Mouse (Mus musculus) midbrain, embryonic 16.5 days (tissue): Measurements from ENCODE around the gene Casc3. TPM values are rescaled to one million over a fixed set of nuclear protein-coding genes. Genes with fewer than 3 reads are reported as not detected.

Source experiments
- ATAC-seq: fragments of 200-750 bp; cut with Nextera tagmentation; 2 replicates; pipeline ENCODE4 v1.8.0; 2017; ENCODE audit warnings: moderate TSS enrichment
- H3K27ac ChIP-seq: fragments of 300-500 bp; sonication (generic); 2 replicates; pipeline ENCODE4 v1.5.1; 2014; ENCODE audit warnings: mild to moderate bottlenecking, low read length, mixed read lengths
- H3K27me3 ChIP-seq: fragments of 300-500 bp; sonication (generic); 2 replicates; pipeline ENCODE4 v1.6.1; 2014; ENCODE audit warnings: low read depth, low read length, mixed read lengths; ENCODE audit not compliant: control insufficient read depth, insufficient read depth
- H3K36me3 ChIP-seq: fragments of 300-500 bp; sonication (generic); 2 replicates; pipeline ENCODE4 v1.6.1; 2014; ENCODE audit warnings: mild to moderate bottlenecking, low read length, moderate library complexity, mixed read lengths; ENCODE audit not compliant: control insufficient read depth, insufficient read depth
- H3K4me1 ChIP-seq: fragments of 300-500 bp; sonication (generic); 2 replicates; pipeline ENCODE4 v1.6.1; 2014; ENCODE audit warnings: mild to moderate bottlenecking, low read length, mixed read lengths; ENCODE audit not compliant: control insufficient read depth, insufficient read depth
- H3K4me2 ChIP-seq: fragments of 300-500 bp; sonication (generic); 2 replicates; pipeline ENCODE4 v1.6.1; 2014; ENCODE audit warnings: mild to moderate bottlenecking, low read length, mixed read lengths
- H3K4me3 ChIP-seq: fragments of 300-500 bp; sonication (generic); 2 replicates; pipeline ENCODE4 v1.5.1; 2014; ENCODE audit warnings: low read depth, mild to moderate bottlenecking, low read length, moderate library complexity, mixed read lengths
- H3K9ac ChIP-seq: fragments of 300-500 bp; sonication (generic); 2 replicates; pipeline ENCODE4 v1.6.1; 2014; ENCODE audit warnings: low read depth, low read length, mixed read lengths
- H3K9me3 ChIP-seq: fragments of 300-500 bp; sonication (generic); replicated peaks from 2 replicates; pipeline ENCODE4 v1.6.1; 2014; ENCODE audit warnings: mild to moderate bottlenecking, low read length, mixed read lengths; ENCODE audit not compliant: control insufficient read depth, poor library complexity, severe bottlenecking
- WGBS: fragments of 180-500 bp; shearing (Covaris S2); extraction: QIAGEN DNeasy Blood & Tissue Kit; methylation state at CpG from one replicate; pipeline ENCODE4 v1.1.7; 2014; 5-methylcytosine and 5-hydroxymethylcytosine counted together
- polyA plus RNA-seq: library from polyadenylated mRNA; unstranded; fragments of >200 nt; fragmentation: Nextera tagmentation; extraction: Ambion mirVana; gene quantifications from 2 replicates; pipeline ENCODE4 v1.2.1, GENCODE M21; 2015

The Casc3 gene
- polyA plus RNA-seq, 1 experiment from 2014 or later = 47.0 TPM

DNA sequence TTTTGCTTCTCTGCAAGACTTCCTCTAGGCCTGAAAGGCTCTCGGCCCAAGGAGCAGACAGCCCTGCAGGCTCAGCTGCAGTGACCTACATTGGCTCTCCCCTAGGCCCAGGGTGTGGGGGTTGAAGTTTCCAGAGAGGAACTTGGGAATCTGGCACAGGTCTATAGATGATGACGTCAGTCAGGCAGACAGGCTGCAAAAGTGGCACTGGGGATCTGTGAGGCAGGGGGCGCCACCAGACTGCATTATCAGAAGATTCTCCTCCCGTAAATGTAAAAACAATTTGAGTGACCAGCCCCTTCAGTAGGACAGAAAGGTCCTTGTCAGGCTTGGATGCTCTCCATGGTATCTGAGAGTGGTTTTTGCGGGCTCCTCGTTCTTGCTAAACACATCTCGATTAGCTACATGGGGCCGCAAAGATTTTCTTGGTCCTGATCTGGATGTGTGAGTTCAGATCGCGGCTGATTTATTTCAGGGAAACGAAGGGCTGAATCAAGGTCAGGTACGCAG, 18.9 kb upstream of the Casc3 start:
- H3K9ac ChIP-seq = peak overlapping the region; percentile 23

DNA sequence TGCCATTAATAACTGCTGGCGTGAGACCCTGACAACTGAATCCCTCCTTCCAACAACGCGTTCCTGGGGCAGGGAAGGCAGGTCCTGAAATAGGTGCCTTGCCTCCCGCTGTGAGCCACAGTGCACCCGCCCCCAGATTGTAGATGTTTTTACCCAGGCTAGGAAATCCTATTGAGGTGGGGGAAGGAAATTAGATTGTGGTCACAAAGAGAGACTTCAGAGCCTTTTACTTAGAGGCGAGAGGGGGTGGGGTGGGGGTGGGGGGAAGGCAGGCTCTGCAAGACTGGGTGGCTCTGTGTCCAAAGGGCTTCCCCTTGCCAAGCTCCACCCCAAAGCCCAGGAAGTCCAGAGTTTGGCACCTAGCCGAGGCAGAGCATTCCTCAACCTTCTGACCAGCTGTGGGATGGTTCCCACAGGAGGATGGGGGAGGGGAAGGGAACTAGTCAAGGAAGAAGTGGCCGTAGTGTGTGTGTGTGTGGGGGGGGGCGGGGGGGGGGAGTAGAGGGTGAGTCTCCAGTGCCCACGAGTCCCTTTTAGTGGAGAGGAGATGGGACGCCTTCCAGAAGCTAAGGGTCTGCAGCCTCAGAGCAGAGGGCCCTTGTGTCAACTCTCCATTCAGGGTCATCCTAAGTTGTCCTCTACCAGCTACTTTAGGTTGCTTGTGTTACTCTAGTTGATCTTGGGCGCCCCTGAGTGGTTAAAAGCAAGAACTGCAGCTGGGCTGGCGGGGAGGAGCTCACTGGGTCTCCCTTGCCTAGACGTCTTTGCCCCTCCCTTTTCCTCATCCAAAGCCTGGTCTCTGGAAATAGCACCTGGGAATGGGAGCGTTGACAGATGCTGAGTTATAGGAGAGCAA, 18.1 kb upstream of the Casc3 start:
- H3K27me3 ChIP-seq = no peaks in the 10 kb centered on the region
- peak overlapping the region; percentile 23 for H3K9ac ChIP-seq
- H3K4me3 ChIP-seq = no peak overlapping the region
- 1% methylated on average over 13 of the region's 15 CpGs for WGBS
- peak overlapping the region; percentile 32 for H3K4me2 ChIP-seq
- peaks cover 27% of the 10 kb centered on the region for H3K4me1 ChIP-seq
- no peaks in the 10 kb centered on the region for H3K9me3 ChIP-seq
- peak; percentile 25 for ATAC-seq
- H3K36me3 ChIP-seq = no peaks in the 10 kb centered on the region
- peak overlapping the region; percentile 65 for H3K27ac ChIP-seq

More for the DNA sequence above, 18.9 kb upstream of the Casc3 start:
- peaks cover 27% of the 10 kb centered on the region for H3K4me1 ChIP-seq
- H3K4me2 ChIP-seq = peak overlapping the region; percentile 32
- H3K27me3 ChIP-seq = no peaks in the 10 kb centered on the region
- 4% methylated on average over 12 of the region's 12 CpGs for WGBS
- no peaks in the 10 kb centered on the region for H3K9me3 ChIP-seq
- H3K4me3 ChIP-seq = no peak overlapping the region
- H3K27ac ChIP-seq = peak overlapping the region; percentile 65
- ATAC-seq = no peak
- H3K36me3 ChIP-seq = no peaks in the 10 kb centered on the region

DNA sequence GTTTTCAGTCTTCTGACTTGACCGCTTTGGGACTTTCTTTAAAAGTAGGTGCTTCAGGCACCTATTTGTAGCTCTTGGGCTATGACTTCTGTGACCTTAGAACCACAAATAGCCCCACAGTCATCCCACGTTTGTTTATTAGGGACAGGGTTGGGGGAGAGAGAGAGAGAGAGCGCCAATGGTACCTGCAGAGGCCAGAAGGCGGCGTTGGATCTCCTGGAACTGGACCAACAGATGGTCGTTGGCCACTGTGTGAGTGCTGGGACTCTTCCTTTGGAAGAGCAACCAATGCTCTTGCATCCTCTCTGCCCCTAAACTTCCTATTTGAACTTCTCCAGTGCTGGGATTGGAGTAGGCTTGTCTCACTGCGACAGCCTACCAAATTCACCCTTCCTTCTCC, 17.5 kb upstream of the Casc3 start:
- Histone ChIP-seq H3K4me3 (no peak overlapping the region), H3K4me1 (peaks cover 24% of the 10 kb centered on the region), H3K27me3 (no peaks in the 10 kb centered on the region), H3K9ac (no peak overlapping the region), H3K27ac (0 out of 2 replicates have a peak overlapping the region, but pooled peaks have one; percentile 29), H3K9me3 (no peaks in the 10 kb centered on the region), H3K4me2 (no peak overlapping the region), H3K36me3 (no peaks in the 10 kb centered on the region)
- WGBS = 43% methylated on average over 7 of the region's 7 CpGs
- no peak for ATAC-seq

DNA sequence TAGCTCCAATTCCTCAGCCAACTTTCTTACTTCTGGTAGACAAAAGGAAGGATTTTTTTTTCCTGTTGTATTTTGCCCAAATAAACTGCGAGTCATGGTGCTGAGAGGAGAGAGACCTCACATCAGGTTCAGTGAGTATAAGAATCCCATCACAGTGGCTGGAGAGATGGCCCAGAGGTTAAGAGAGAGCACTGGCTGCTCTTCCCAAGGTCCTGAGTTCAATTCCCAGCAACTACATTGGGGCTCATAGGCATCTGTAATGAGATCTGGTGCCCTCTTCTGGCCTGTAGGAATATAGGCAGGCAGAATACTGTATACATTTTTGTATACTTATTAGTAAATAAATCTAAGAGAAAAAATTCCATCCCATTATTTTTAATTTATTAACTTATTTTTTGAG, 17.0 kb upstream of the Casc3 start:
- H3K4me1 ChIP-seq = peaks cover 19% of the 10 kb centered on the region
- H3K4me2 ChIP-seq = no peak overlapping the region
- ATAC-seq = no peak
- 92% methylated on average over 1 of the region's 1 CpGs for WGBS
- H3K27me3 ChIP-seq = no peaks in the 10 kb centered on the region
- H3K36me3 ChIP-seq = no peaks in the 10 kb centered on the region
- no peak overlapping the region for H3K4me3 ChIP-seq
- H3K9ac ChIP-seq = no peak overlapping the region
- no peak overlapping the region for H3K27ac ChIP-seq
- H3K9me3 ChIP-seq = no peaks in the 10 kb centered on the region

DNA sequence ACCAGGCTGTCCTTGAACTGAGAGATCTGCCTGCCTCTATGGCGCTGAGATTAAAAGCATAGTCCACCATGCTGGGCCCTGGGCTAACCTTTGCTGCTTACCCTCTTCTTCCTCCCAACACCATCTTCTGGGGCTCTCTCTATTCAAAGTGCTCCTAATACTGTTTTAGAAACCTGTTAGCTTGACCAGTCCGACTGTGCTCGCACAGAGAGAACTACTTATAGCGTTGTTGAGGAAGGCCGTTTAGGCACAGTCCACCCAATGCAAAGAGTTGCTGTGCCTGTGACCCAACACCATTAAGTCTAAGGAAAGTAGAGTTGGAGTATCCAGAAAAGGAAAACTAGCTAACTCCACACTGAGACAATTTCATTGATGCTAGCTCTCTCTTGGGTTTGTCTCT, 16.6 kb upstream of the Casc3 start:
- no peak overlapping the region for H3K9ac ChIP-seq
- no peaks in the 10 kb centered on the region for H3K36me3 ChIP-seq
- no peak overlapping the region for H3K4me3 ChIP-seq
- 89% methylated on average over 5 of the region's 5 CpGs for WGBS
- no peaks in the 10 kb centered on the region for H3K27me3 ChIP-seq
- ATAC-seq = no peak
- no peak overlapping the region for H3K27ac ChIP-seq
- H3K4me2 ChIP-seq = no peak overlapping the region
- peaks cover 18% of the 10 kb centered on the region for H3K4me1 ChIP-seq
- no peaks in the 10 kb centered on the region for H3K9me3 ChIP-seq

DNA sequence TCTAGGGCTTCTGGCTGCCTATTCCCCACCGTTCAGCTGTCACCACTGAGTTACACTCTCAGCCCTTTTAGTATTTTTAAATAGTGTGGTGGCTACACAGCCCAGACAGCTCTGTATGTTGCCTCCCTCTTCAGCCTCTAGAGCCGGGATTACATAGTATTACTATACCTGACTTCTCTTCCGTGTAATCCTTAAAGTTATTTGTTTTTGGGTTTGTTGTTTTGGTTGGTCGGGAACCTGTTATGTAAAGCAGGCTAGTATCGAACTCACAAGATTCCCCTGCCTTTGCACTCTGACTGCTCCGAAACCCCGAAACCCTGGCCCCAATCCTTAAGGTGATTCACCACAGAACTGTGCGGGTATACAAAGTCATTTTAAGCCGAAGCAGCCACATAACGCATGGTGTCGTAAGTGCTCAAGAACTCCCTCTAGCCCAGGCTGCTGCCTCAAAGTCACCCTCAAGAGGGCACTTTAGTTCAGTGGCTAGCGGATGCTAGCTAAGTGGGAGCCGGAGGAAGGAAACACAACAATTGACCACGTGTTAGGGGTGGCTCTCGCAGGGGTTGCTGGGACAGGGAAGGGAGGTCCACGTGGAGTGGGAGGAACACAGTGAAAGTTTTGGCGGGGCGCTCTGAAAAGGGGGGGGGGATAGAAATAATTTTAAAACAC, 16.0 kb upstream of the Casc3 start:
- Histone ChIP-seq H3K9me3 (no peaks in the 10 kb centered on the region), H3K27me3 (no peaks in the 10 kb centered on the region), H3K36me3 (no peaks in the 10 kb centered on the region), H3K9ac (no peak overlapping the region), H3K4me1 (peaks cover 19% of the 10 kb centered on the region), H3K27ac (peak overlapping the region; percentile 8; the same call in 1 of the 2 replicates), H3K4me2 (peak overlapping the region; percentile 90), H3K4me3 (peak overlapping the region; percentile 42)
- ATAC-seq = peak; percentile 80
- 9% methylated on average over 17 of the region's 18 CpGs for WGBS

DNA sequence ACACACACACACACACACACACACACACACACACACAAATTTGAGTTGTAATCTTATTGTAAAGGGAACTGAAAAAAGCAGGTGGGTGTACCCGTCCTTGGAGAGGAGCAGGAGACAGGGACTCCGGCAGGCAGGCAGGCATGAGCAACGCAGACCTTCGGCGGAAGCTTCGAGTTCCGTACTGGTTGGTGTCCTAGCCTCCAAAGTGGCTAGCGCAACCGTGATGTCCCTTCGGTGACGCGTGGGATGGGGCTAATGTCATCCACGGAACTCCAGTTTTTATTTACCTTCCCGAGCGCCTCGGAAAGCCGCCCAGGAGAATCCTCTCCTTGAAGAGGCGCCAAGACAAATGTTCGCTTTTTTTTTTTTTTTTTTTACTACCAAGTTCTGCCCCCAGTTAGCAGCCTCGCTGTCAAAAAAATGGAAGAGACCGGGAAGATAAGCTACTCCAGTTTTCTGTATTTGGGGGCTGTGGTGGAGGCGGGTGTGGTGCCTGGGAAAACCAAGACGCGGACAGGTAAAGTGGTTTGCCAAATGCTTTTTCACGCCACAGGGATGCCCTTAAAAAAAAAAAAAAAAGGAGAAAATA, 15.4 kb upstream of the Casc3 start:
- 2% methylated on average over 25 of the region's 25 CpGs for WGBS
- Histone ChIP-seq H3K4me1 (peaks cover 21% of the 10 kb centered on the region), H3K9ac (peak overlapping the region; percentile 59), H3K27me3 (no peaks in the 10 kb centered on the region), H3K27ac (peak overlapping the region; percentile 12; the same call in 1 of the 2 replicates), H3K36me3 (no peaks in the 10 kb centered on the region), H3K4me2 (peak overlapping the region; percentile 90), H3K4me3 (peak overlapping the region; percentile 42), H3K9me3 (no peaks in the 10 kb centered on the region)
- ATAC-seq = 0 out of 2 replicates have a peak, but pooled peaks have one; percentile 15

DNA sequence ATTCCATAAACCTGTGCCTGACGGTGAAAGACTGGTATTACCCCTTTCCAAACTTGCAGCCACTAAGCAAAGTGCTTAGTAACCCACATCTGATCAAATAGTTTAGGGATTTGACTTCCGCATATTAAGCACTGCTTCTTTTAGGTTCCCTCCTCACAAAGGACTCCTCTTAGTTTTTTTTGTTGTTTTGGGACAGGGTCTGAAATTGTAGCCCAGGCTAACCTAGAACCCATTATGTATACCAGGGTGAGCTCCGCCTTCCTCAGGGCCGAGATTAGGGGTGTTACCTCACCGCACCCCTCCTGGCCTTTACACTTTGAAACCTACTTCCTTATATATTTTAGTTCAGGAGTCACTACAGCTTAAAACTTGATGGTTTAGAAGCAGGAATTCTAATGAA, 14.9 kb upstream of the Casc3 start:
- 35% methylated on average over 5 of the region's 5 CpGs for WGBS
- no peak overlapping the region for H3K9ac ChIP-seq
- H3K4me1 ChIP-seq = peaks cover 21% of the 10 kb centered on the region
- H3K4me3 ChIP-seq = peak overlapping the region; percentile 42
- ATAC-seq = no peak
- no peaks in the 10 kb centered on the region for H3K9me3 ChIP-seq
- no peak overlapping the region for H3K27ac ChIP-seq
- H3K27me3 ChIP-seq = no peaks in the 10 kb centered on the region
- no peaks in the 10 kb centered on the region for H3K36me3 ChIP-seq
- peak overlapping the region; percentile 90 for H3K4me2 ChIP-seq
